Mouse (Mus musculus) urinary bladder, postnatal 36 days (tissue): Measurements from ENCODE around the gene Exoc3l4.

ENCODE experiments used
- DNase-seq, 2 experiments: peaks; one replicate each; pipeline ENCODE4 v3.0.0; 2022; ENCODE audit warnings: low spot score in 2 of 2, mixed read lengths in 1 of 2

The Exoc3l4 gene

GRCm38 (mm10) chr12:111416921-111417779 lies at the start of gene Exoc3l4:
TSS of gene Exoc3l4 (plus strand) at chr12:111417017.
- DNase-seq: no peak

GRCm38 (mm10) chr12:111367065-111367464 lies 49.8 kb upstream of the Exoc3l4 start:
- DNase-seq: no peak

GRCm38 (mm10) chr12:111370249-111370648 lies 46.6 kb upstream of the Exoc3l4 start:
- DNase-seq: no peak

- DNase-seq: no peak
Measured at GRCm38 (mm10) chr12:111371905-111372304, 44.9 kb upstream of the Exoc3l4 start.

- DNase-seq: no peak
Measured at GRCm38 (mm10) chr12:111373411-111373810, 43.4 kb upstream of the Exoc3l4 start.

- DNase-seq: no peak
Measured at GRCm38 (mm10) chr12:111374727-111375126, 42.1 kb upstream of the Exoc3l4 start.

GRCm38 (mm10) chr12:111375559-111375958 lies 41.3 kb upstream of the Exoc3l4 start:
- no peak for DNase-seq

GRCm38 (mm10) chr12:111376053-111376452 lies 40.8 kb upstream of the Exoc3l4 start:
- DNase-seq: no peak

- DNase-seq: peak in 1 of 2 experiments; percentile 47
Measured at GRCm38 (mm10) chr12:111376826-111377331, 39.9 kb upstream of the Exoc3l4 start.

GRCm38 (mm10) chr12:111377376-111377973 lies 39.3 kb upstream of the Exoc3l4 start, which contains the start of gene Cdc42bpb:
TSS of gene Cdc42bpb (minus strand) at chr12:111377718.
- peak; percentile 93 for DNase-seq

GRCm38 (mm10) chr12:111377986-111378490 lies 38.8 kb upstream of the Exoc3l4 start:
- DNase-seq: no peak

GRCm38 (mm10) chr12:111378812-111379211 lies 38.0 kb upstream of the Exoc3l4 start:
- DNase-seq: no peak

GRCm38 (mm10) chr12:111385883-111386641 lies 30.8 kb upstream of the Exoc3l4 start:
- no peak for DNase-seq

- DNase-seq: no peak
Measured at GRCm38 (mm10) chr12:111386642-111387120, 30.1 kb upstream of the Exoc3l4 start.

- no peak for DNase-seq
Measured at GRCm38 (mm10) chr12:111387146-111387545, 29.7 kb upstream of the Exoc3l4 start.

GRCm38 (mm10) chr12:111394008-111394407 lies 22.8 kb upstream of the Exoc3l4 start:
- DNase-seq: no peak

GRCm38 (mm10) chr12:111396997-111397396 lies 19.8 kb upstream of the Exoc3l4 start:
- no peak for DNase-seq

- peak; percentile 57 to 75 for DNase-seq
Measured at GRCm38 (mm10) chr12:111401454-111402184, 15.2 kb upstream of the Exoc3l4 start.

- no peak for DNase-seq
Measured at GRCm38 (mm10) chr12:111404880-111405279, 11.9 kb upstream of the Exoc3l4 start.

GRCm38 (mm10) chr12:111406622-111407021 lies 10.2 kb upstream of the Exoc3l4 start, which contains the start of gene Lbhd2:
TSS of gene Lbhd2 (plus strand) at chr12:111406809.
- no peak for DNase-seq

- no peak for DNase-seq
Measured at GRCm38 (mm10) chr12:111409583-111409982, 7.2 kb upstream of the Exoc3l4 start.
